Mouse (Mus musculus): ENCODE measurements around the gene Lsamp.

Gene Lsamp

GRCm38 (mm10) chr16:41728900-41729585 is 1744.9 kb downstream of the Lsamp start:
- no peak for DNase-seq (ENCODE audit: extremely low spot score, low read depth, low spot score)

- DNase-seq (ENCODE audit: extremely low spot score, low read depth, low spot score), result no peak
Observed at GRCm38 (mm10) chr16:41729911-41730310, 1745.8 kb downstream of the Lsamp start.

- no peak for DNase-seq (ENCODE audit: extremely low spot score, low read depth, low spot score)
Observed at GRCm38 (mm10) chr16:41745037-41745436, 1760.9 kb downstream of the Lsamp start.

DNA sequence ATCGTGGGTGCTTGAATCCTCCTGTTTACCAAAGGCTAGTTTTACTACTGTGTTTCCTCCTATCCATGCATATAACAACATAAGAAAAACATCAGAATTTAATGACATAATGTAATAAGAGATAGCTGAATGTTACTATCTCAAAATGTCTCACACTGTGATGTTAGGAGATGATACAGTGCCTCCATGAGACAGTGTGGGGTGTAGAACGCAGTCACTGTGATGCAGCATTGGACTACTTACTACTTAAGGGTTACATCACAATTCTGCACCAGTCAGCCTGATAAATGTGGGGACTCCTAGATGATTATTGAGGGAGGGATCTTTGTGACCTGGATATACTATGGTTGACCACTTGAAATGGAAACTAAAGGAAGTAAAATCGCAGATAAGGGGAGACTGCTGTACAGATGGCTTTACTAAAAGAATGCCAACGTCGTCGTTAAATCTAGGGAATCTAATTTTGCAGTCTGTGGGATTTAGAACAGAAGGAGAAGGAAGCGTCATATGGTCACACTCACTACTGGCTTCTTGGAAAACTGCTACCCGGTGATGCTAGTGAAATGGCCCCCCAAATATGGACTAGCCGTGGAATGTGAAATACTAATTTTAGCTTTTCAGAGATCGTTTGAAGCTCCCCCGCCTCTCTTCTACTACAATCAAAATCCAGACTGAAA is 1762.2 kb downstream of the Lsamp start:
- DNase-seq (ENCODE audit: extremely low spot score, low read depth, low spot score), result no peak

GRCm38 (mm10) chr16:41747874-41748273 is 1763.7 kb downstream of the Lsamp start:
- no peak for DNase-seq (ENCODE audit: extremely low spot score, low read depth, low spot score)

GRCm38 (mm10) chr16:41748759-41749158 is 1764.6 kb downstream of the Lsamp start:
- no peak for DNase-seq (ENCODE audit: extremely low spot score, low read depth, low spot score)

- no peak for DNase-seq (ENCODE audit: extremely low spot score, low read depth, low spot score)
Observed at GRCm38 (mm10) chr16:41764285-41764684, 1780.1 kb downstream of the Lsamp start.

DNA sequence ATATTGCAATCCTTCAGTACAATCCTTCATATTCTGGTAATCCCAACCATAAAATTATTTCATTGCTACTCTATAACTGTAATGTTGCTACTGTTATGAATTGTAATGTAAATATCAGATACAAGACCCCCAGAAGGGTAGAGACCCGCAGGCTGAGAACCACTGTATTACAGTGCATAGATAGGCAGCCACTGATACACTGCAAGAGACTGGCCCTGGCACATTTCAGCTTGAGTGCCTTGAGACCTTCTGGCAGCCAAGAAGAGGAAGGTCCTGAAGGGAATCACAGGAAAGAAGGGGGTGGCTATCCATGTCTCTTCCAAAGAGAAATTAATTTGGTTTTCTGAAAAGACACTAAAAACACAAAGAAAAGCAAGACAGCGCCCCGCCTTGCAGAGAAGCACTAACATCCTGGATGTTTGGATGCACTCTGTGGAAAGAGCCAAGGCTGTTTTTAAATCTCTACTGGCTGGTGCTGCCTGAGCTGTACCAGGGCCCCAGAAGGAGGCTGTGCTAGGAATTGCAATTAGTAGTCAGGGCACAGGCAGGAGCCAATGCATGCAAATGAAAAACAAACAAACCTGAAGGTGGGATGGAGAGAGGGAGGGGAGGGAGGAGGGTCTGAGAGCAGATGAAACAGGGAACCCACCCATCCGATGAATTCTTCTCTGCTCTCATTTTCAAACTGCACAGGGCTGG is 1787.4 kb downstream of the Lsamp start:
- no peak for DNase-seq (ENCODE audit: extremely low spot score, low read depth, low spot score)

DNA sequence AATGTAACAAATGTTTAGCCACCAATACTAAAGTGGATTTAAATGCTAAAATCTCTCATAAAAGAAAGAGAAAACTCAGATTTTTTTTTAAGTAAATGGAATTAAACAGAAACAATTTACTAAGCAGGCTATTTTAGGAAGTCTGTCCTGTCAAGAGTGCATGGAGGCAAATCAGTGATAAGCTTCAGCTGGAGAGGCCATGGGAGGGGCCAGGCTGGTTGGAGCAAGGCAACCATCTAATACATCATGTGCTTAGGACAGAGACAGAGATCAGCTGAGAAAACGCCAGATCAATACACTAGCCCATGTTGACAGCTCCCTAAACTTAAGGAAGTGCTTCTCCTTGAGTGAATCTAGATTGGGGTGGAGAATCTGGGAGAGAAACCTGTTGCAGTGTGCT is 1793.4 kb downstream of the Lsamp start:
- DNase-seq (ENCODE audit: extremely low spot score, low read depth, low spot score), result no peak

DNA sequence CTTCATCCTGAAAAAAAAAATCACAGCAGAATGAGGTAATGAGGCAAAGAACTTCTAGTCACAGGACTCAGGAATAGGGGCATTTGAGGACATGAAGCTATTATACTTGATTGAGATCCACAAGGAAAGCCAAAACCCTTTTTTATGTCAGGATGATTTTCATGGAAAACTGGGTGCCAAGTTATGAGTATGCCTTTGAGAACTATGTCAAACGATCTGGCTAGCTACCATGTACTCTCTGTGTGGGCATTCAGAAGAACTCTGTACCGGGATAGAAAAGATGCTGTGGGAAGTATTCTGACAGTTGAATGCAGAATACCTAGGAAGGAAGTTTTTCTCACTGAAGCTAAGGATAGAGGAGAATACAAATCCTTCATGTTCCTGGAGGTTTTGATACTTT is 1801.4 kb downstream of the Lsamp start:
- DNase-seq (ENCODE audit: extremely low spot score, low read depth, low spot score), result no peak

DNA sequence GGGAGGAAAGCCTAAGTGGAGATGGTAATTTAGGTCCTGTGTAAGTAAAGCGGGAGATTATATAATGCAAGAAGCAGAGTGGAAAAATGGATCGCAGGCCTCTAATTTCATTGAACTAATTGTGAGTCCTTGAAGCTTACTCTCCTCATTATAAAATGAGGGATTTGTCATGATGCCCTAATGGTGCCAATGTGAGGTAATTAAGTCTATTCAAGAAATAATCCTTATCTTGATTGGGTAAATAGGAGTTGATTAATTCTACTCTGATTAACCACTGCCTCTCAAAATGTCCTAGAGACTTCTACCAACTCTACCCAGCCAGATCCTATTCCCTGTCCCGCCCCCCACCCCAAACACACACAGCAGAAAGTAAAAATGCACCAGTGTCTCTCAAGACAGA is 1802.5 kb downstream of the Lsamp start:
- no peak for DNase-seq (ENCODE audit: extremely low spot score, low read depth, low spot score)

DNA sequence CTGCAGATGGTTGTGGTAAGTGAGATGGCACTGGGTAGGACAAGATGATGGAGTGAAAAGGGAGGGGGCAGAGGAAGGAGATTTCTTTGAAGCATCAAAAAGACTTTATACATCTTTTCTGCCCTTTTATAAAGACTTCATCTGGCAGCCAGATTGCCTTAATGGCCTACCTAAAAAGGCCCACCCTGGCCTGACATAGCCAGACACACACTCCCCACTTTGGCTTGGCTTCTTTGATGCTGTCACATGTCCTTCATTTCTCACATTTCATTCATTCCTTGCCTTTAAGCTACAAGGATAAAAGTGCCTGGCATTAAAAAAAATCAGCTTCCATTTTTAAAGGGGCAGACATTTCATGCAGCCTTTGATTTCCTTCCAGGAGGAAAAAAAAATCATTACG is 1803.0 kb downstream of the Lsamp start:
- no peak for DNase-seq (ENCODE audit: extremely low spot score, low read depth, low spot score)

DNA sequence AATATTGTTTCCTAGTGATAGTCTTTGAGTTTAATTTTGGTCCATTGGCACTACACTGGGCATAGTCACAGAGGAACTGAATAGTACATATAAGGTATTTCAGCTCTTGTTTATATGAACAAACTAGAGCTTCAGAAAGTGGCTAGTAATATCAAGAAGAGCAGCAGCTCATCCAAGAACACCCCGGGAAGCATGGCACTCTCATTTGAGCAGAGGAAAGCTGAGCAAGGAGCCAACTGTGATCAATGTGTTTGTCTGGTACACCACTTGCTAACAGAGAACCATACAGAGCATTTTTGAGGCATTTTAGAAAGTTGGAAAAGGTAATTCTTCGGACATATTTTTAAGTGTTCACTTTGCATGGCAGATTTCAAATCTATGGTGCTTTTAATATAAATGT is 1805.9 kb downstream of the Lsamp start:
- DNase-seq (ENCODE audit: extremely low spot score, low read depth, low spot score), result no peak

GRCm38 (mm10) chr16:41820369-41820768 is 1836.2 kb downstream of the Lsamp start:
- DNase-seq (ENCODE audit: extremely low spot score, low read depth, low spot score), result no peak

GRCm38 (mm10) chr16:41826899-41827604 is 1842.9 kb downstream of the Lsamp start:
- DNase-seq (ENCODE audit: extremely low spot score, low read depth, low spot score), result no peak

DNA sequence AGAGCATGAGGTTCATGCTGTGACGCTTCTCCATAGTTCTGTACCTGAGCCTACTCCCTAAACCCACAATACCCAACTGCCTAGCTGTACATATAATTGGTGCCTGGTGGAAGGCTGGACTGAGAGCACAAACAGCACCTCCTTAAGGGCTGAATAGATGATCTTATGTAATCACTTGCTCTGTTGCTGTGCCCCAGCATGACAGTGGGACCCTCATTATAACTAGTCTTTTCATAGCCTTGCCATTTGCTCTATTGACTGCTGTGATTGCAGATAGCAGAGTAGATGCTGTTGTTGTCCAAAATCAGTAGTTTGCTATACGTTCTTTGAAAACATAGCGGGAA is 1843.4 kb downstream of the Lsamp start:
- no peak for DNase-seq (ENCODE audit: extremely low spot score, low read depth, low spot score)

GRCm38 (mm10) chr16:41834637-41835036 is 1850.5 kb downstream of the Lsamp start:
- DNase-seq (ENCODE audit: extremely low spot score, low read depth, low spot score), result no peak

- DNase-seq (ENCODE audit: extremely low spot score, low read depth, low spot score), result peak; percentile 16
Observed at GRCm38 (mm10) chr16:41835745-41836144, 1851.6 kb downstream of the Lsamp start.

- DNase-seq (ENCODE audit: extremely low spot score, low read depth, low spot score), result no peak
Observed at GRCm38 (mm10) chr16:41839751-41840404, 1855.7 kb downstream of the Lsamp start.

- no peak for DNase-seq (ENCODE audit: extremely low spot score, low read depth, low spot score)
Observed at GRCm38 (mm10) chr16:41846903-41847302, 1862.7 kb downstream of the Lsamp start.

Measured in hindlimb bud, embryonic 11.5 days (tissue).